Mouse (Mus musculus) E14TG2a.4 (cell line): ENCODE data around the gene Amdhd2.

Source experiments
- CTCF ChIP-seq: conservative IDR thresholded peaks from 2 replicates; pipeline ENCODE4 v1.5.1; 2014; ENCODE audit warnings: low read length
- NANOG ChIP-seq: IDR thresholded peaks from 2 replicates; pipeline ENCODE4 v1.6.1; 2014; ENCODE audit warnings: borderline replicate concordance, low read length, mixed read lengths
- POU5F1 ChIP-seq: IDR thresholded peaks from 2 replicates; pipeline ENCODE4 v1.6.1; 2014; ENCODE audit warnings: low read length, borderline replicate concordance

GRCm38 (mm10) chr17:24155742-24156141 is 7.8 kb downstream of the Amdhd2 start:
- TF ChIP-seq CTCF (no peak), NANOG (no peak), POU5F1 (no peak)
